Mouse (Mus musculus) heart, postnatal 10 days (tissue): ENCODE results near the gene Nab1. TPM values are rescaled to one million over a fixed set of nuclear protein-coding genes. Genes with fewer than 3 reads are reported as not detected.
"Not testable (repeated sequence)": the region's sequence is repeated elsewhere in the genome, so short reads cannot be mapped to it uniquely, and the experiment has no call there.

Experiments
- DNase-seq, 2 experiments: peaks; one replicate each; pipeline ENCODE4 v3.0.0; 2021
- intact Hi-C: fragments of 180-260 bp; cut with DNase I; formaldehyde crosslinking; loops from one replicate; pipeline ENCODE4 v1.15.1; 2025
- total RNA-seq, 2 experiments: library from RNA; stranded (reverse); gene quantifications; 2 replicates each; pipeline ENCODE4 v1.2.3; 2021

The Nab1 gene
- 10 to 100 TPM; 30.9 to 33.3 TPM for total RNA-seq

DNA sequence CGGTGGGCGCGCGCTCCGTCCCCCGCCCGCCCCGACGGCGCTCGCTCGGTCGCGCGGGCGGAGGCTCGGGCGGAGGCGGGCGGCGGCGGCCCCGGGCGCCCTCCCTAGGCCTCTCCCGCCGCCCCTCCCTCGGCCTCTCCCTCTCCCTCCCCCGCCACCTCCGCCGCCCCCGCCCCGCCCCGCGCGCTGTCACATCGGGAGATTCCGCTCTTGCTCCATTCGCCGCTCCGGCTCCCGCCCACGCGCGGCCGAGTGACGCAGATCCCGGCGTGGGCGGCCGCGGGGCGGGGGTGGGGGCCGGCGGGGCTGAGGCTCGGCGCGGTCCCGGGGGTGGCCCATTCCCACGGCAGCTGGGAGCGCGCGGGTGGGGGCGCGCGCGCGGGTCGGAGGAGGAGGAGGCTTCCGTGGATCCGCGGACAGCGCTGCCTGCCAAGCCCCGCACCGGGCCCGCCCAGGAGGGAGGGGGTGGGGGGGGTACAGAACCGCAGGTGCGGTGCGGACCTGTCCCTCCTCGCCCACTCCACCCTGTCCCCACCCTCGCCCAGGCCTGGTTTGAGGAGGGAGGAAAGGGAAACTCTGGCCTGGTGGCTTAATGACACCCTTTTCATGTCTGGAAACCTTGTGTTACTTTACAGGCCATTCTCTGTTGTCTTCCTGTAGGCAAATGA, at the start of gene Nab1:
TSS of gene Nab1 (minus strand) at position 366 of the 668 bp plus-strand sequence.
- intact Hi-C loops, result loop anchor here (10.0 kb wide), 1 partner anchor 224 kb away; the partner anchor contains the start of gene Mfsd6
- DNase-seq, result peak; percentile 78 to 80

- DNase-seq, result no peak
- intact Hi-C loops, result no loop called here
Measured at GRCm38 (mm10) chr1:52547451-52547850, 47.0 kb upstream of the Nab1 start.

- DNase-seq, result no peak
Measured at GRCm38 (mm10) chr1:52546796-52547195, 46.3 kb upstream of the Nab1 start.

GRCm38 (mm10) chr1:52540124-52540523, 39.6 kb upstream of the Nab1 start:
- peak; percentile 2 to 5 for DNase-seq
- intact Hi-C loops, result not testable (repeated sequence)

More at GRCm38 (mm10) chr1:52546796-52547195, 46.3 kb upstream of the Nab1 start:
- intact Hi-C loops, result no loop called here

DNA sequence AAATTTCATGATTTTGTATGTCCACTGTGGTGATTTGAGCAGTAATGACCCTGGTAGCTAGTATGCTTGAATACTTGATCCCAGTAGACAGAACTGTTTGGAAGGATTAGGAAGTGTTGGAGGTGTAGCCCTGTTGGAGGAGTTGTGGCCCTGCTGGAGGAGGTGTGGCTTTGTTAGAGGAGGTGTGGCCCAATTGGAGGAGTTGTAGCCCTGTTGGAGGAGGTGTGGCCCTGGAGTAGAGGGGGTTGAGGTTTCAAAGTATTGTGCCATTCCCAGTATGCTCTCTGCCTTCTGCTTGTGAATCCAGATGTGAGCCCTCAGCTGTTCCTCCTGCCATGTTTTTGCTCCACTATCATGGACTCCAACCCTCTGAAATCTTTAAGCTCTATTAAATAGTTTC, 29.5 kb upstream of the Nab1 start:
- no peak for DNase-seq
- intact Hi-C loops, result no loop called here

- DNase-seq, result no peak
- intact Hi-C loops, result no loop called here
Measured at GRCm38 (mm10) chr1:52527656-52528055, 27.2 kb upstream of the Nab1 start.

DNA sequence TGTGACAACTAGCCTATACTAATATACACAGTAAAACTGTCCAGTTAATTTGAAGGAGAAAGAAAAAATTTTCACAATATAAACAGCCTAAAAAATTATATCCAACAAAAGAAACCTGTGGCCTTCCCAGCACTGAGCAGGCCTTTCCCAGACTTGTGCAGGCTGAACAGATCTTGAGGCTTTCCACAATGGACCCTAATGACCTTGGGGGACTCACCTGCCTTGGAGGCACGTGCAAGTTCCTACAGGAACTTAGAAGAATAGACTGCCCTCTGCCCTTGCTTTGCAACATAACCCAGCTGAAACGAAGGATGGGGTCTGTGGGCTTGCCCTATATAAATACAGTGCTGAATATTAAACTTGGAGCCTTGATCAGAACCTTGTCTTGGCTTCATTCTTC, 26.8 kb upstream of the Nab1 start:
- intact Hi-C loops, result no loop called here
- DNase-seq, result no peak

DNA sequence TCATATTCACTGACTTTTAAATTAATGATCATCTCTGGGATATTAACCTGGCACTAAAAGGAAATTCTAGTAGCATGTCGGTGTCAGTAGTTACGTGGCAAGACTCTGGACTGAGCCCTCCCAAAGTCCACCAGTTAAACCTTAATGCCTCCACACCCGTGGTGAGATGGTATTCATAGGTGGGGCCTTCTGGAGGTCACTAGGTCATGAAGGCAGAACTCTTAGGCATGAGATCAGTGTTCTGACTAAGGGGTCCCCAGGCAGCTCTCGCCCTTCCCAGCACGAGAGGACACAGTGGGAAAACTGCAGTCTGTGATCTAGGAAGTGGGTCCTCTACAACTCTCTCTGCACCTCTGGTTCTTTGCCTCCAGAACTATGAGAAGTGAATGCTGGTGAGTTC, 24.2 kb upstream of the Nab1 start:
- intact Hi-C loops, result no loop called here
- no peak for DNase-seq

GRCm38 (mm10) chr1:52524150-52524549, 23.7 kb upstream of the Nab1 start:
- no peak for DNase-seq
- intact Hi-C loops, result no loop called here

DNA sequence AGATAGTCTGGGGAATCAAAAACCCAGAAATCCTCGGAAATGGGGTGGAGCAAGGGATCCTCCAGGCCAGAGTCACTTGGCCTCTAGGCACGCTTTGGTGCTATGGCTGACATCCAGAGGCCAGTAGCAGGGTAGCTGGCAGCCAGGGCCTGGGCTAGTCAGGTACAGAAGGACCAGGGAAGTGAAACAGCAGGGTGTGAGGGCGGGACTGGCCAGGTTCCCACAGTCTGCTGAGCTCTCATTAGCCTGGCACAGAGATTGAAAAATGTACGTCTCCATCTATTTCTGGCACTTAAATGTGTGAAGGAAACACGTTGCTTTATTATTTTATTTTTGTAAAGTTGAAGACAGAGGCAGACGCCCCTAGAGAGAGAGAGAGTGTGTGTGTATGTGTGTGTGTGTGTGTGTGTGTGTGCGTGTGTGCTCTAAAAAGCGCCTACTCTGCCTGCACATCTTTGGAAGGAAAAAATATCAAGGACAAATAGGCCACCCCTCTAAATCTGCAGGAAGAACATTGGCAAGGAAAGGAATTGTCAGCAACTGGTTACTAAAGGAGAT, 21.0 kb upstream of the Nab1 start:
- DNase-seq, result no peak
- intact Hi-C loops, result no loop called here

GRCm38 (mm10) chr1:52520131-52520530, 19.7 kb upstream of the Nab1 start:
- no peak for DNase-seq
- intact Hi-C loops, result no loop called here

DNA sequence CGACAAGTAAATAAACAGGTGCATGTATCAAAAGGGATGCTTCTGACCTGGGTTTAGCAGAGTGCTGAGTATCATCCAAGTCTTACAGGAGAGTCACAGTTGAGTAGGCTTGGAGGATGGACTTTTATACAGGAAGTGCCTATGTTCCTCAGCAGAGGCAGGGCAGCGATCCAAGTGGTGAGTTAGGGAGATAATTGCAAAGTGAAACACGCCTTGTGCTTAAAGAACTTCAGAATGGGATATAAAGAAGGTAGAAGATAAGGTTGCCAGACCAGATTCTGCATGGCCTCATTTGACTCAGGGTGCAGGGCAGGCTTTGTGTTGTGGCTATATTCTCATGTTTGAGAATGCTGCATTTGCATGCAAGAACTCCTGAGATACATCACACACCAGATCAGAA, 14.8 kb upstream of the Nab1 start:
- DNase-seq, result no peak
- intact Hi-C loops, result no loop called here

- intact Hi-C loops, result no loop called here
- DNase-seq, result no peak
Measured at GRCm38 (mm10) chr1:52511788-52512425, 11.4 kb upstream of the Nab1 start.

DNA sequence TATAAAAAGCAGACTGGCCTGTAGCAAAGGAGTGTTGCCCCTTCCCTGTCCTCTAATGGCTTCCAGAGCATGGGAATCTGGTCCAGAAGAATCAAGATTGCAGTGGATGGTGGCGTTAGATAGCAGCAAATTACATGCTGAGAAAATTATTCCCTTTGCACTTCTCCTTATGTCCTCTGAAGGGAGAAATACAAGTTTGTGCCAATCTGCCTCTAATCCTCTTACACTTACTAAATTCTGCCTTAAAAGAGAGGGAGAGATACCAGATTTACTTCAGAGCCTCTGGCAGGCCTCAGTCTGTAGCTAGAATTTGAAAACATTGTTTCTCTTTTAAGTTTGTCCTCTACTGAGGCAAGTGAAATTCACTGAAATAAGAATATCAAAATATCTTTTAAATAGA, 5.7 kb upstream of the Nab1 start:
- intact Hi-C loops, result loop anchor here (10.0 kb wide), 1 partner anchor 219 kb away; the partner anchor contains the start of gene Mfsd6
- DNase-seq, result no peak

GRCm38 (mm10) chr1:52502296-52502695, 1.8 kb upstream of the Nab1 start:
- intact Hi-C loops, result loop anchor here (10.0 kb wide), 1 partner anchor 223 kb away; the partner anchor contains the start of gene Mfsd6
- no peak for DNase-seq

- DNase-seq, result no peak
- intact Hi-C loops, result loop anchor here (10.0 kb wide), 1 partner anchor 223 kb away; the partner anchor contains the start of gene Mfsd6
Measured at GRCm38 (mm10) chr1:52501688-52502133, 1.2 kb upstream of the Nab1 start.

- no peak for DNase-seq
- intact Hi-C loops, result loop anchor here (10.0 kb wide), 1 partner anchor 224 kb away; the partner anchor contains the start of gene Mfsd6
Measured at GRCm38 (mm10) chr1:52501090-52501489, 611 bp upstream of the Nab1 start.

DNA sequence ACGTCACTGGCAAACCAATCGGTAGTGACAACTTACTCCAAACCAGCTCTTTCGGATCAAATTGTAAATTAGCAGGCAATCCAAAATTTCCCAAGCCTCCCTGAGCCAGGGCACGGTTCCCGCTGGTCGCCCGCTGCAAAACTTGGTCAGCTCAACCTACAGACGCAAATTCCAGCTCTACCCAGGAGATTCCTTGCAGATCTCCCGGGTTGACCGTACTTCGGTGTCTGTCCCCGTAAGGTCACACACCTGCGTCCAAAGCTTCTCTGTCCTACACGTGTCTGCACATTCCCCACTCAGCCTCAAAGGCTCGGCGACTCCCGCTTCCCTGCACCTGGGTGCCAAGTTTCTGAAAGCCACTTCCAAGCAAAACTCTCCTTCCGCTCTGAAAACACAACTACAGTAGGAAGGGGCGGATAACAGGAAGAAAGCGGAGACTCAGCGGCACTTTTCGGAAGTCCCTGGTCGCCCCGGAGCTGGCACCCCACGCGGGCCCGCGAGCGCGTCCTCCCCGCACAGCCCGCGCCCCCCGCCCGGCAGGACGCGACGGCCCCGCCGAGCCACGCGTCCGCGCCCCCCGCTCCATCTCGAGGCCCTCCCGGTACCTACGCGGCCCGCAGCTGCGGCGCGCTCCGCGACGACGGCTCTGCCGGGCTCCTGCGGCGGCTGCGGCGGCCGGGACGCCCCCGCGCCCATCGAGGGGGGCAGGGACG, 722 bp downstream of the Nab1 start:
- DNase-seq, result peak; percentile 74 to 75
- intact Hi-C loops, result loop anchor here (2.0 to 10.0 kb wide), 4 partner anchors 131 to 355 kb away; partner anchors contain the start of genes Hibch, Mfsd6 and Nemp2

GRCm38 (mm10) chr1:52498786-52499450, 1.6 kb downstream of the Nab1 start:
- DNase-seq, result no peak
- intact Hi-C loops, result loop anchor here (2.0 to 10.0 kb wide), 3 partner anchors 132 to 354 kb away; partner anchors contain the start of genes Hibch and Nemp2

DNA sequence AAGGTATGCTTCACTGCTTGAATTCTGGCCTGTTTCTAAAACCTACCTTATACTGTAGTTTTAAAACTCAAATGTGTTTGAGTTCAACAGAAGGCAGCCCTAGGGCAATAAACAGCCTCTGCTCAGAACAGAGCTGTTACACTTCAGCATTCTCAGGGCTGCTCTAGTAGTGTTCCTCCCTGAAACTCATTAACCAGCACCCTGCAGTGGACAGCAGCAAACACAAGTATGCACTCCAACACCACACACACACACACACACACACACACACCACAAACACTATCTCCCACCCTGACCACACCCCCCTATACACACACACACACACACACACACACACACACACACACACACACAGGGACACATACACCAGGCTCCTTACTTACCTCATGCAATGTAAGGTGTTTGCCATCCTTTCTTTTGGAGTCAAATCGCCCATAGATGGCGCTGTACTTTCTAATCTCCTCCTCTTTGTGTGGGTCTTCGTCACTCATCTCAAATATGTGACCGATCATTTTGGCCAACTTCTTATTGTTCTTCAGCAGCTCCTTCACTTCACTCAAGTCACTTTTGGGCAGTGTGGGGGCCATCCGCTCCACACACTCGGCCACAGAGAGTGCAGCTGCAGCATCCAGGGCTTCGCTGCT, 10.8 kb downstream of the Nab1 start:
- DNase-seq, result no peak
- intact Hi-C loops, result loop anchor here (10.0 kb wide), 2 partner anchors 345 to 355 kb away; partner anchors contain the start of gene Hibch
